Mouse (Mus musculus) right cerebral cortex, postnatal 4 days (tissue): ENCODE measurements around the gene Tmem135.

Source experiments
- DNase-seq: peaks from one replicate; pipeline ENCODE4 v3.0.0-alpha.2; 2022

The Tmem135 gene

GRCm38 (mm10) chr7:89247012-89247710 lies 156.9 kb downstream of the Tmem135 start:
- no peak for DNase-seq

- no peak for DNase-seq
Observed at GRCm38 (mm10) chr7:89242565-89242964, 161.5 kb downstream of the Tmem135 start.

GRCm38 (mm10) chr7:89242143-89242542 lies 161.9 kb downstream of the Tmem135 start:
- DNase-seq = no peak

- DNase-seq = no peak
Observed at GRCm38 (mm10) chr7:89239592-89239991, 164.4 kb downstream of the Tmem135 start.

GRCm38 (mm10) chr7:89236592-89236991 lies 167.4 kb downstream of the Tmem135 start:
- no peak for DNase-seq

GRCm38 (mm10) chr7:89235974-89236507 lies 168.0 kb downstream of the Tmem135 start:
- no peak for DNase-seq

- no peak for DNase-seq
Observed at GRCm38 (mm10) chr7:89232499-89233145, 171.4 kb downstream of the Tmem135 start.

GRCm38 (mm10) chr7:89231200-89231790 lies 172.7 kb downstream of the Tmem135 start:
- DNase-seq = peak; percentile 11

- DNase-seq = no peak
Observed at GRCm38 (mm10) chr7:89222609-89223008, 181.4 kb downstream of the Tmem135 start.

GRCm38 (mm10) chr7:89216628-89217027 lies 187.4 kb downstream of the Tmem135 start:
- no peak for DNase-seq

- no peak for DNase-seq
Observed at GRCm38 (mm10) chr7:89216118-89216517, 187.9 kb downstream of the Tmem135 start.

- DNase-seq = no peak
Observed at GRCm38 (mm10) chr7:89215714-89216113, 188.3 kb downstream of the Tmem135 start.

GRCm38 (mm10) chr7:89210506-89210905 lies 193.5 kb downstream of the Tmem135 start:
- DNase-seq = no peak

GRCm38 (mm10) chr7:89206165-89206564 lies 197.9 kb downstream of the Tmem135 start:
- no peak for DNase-seq

GRCm38 (mm10) chr7:89205402-89205801 lies 198.6 kb downstream of the Tmem135 start:
- no peak for DNase-seq

- DNase-seq = no peak
Observed at GRCm38 (mm10) chr7:89203144-89203543, 200.9 kb downstream of the Tmem135 start.

- DNase-seq = no peak
Observed at GRCm38 (mm10) chr7:89201954-89202353, 202.1 kb downstream of the Tmem135 start.

GRCm38 (mm10) chr7:89198499-89198898 lies 205.5 kb downstream of the Tmem135 start:
- DNase-seq = no peak

- no peak for DNase-seq
Observed at GRCm38 (mm10) chr7:89193459-89193858, 210.6 kb downstream of the Tmem135 start.

- no peak for DNase-seq
Observed at GRCm38 (mm10) chr7:89183928-89184327, 220.1 kb downstream of the Tmem135 start.

GRCm38 (mm10) chr7:89182943-89183342 lies 221.1 kb downstream of the Tmem135 start:
- no peak for DNase-seq

- no peak for DNase-seq
Observed at GRCm38 (mm10) chr7:89181285-89181684, 222.7 kb downstream of the Tmem135 start.

- no peak for DNase-seq
Observed at GRCm38 (mm10) chr7:89178601-89179000, 225.4 kb downstream of the Tmem135 start.

GRCm38 (mm10) chr7:89177926-89178325 lies 226.1 kb downstream of the Tmem135 start:
- DNase-seq = no peak
